Mouse (Mus musculus): Measurements from ENCODE around the gene Creb1. TPM values are rescaled to one million over a fixed set of nuclear protein-coding genes. Genes with fewer than 3 reads are reported as not detected.
"Not testable (repeated sequence)": the region's sequence is repeated elsewhere in the genome, so short reads cannot be mapped to it uniquely, and the experiment has no call there.

The Creb1 gene
- total RNA-seq, 2 experiments from 2014 or later: 18.9 to 20.7 TPM

DNA sequence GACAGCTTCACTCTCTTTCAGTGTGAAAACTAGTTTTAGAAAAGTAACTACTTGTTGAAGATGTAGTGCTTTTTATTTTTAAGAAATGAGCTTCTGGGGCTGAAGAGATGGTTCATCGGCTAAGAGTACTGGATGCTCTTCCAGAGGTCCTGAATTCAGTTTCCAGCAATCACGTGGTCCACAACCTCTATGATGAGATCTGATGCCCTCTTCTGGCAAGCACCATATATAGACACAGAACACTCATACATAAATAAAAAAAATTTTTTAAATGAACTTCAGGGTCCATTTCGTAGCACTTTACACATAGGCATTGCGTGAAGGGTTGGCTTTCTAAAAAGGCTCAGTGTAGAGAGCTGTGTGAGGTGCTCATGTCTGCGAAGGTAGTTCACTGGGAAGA lies 11.3 kb downstream of the Creb1 start:
- DNase-seq: no peak

DNA sequence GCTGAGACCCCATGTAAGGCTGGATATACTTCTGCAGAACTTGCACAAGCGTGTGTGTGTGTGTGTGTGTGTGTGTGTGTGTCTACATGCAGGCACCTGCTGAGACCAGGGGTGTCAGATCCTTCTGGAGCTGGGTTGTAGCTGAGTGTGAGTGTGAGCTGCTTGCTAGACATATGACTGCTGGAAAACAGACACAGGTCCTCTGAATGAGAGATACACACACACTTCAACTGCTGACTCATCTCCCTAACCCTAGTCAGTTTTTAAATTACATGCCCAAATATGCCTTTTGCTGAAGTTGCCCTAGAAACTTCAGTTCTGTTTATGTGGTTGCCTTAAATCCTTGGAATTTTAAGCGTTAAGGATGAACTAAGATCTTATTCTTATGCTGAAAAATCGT lies 13.6 kb downstream of the Creb1 start:
- no peak for DNase-seq

DNA sequence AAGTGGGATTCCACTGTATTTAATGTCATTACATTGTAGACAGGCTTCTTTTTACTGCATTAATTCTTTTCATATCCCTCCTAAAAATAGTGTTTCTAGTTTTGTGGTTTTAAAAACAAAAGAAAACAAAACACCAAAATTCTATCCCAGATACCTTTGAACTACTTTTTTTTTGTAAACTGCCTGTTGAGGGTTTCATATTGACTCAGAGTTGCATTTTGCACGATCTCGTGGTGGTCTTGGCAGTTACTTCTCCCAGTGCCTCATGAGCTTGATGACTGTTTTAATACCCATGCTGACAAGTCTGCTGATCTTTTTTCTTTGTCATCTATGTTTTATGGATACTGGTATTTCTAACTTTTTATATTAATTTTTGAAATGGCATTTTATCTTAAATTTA lies 16.9 kb downstream of the Creb1 start:
- no peak for DNase-seq

DNA sequence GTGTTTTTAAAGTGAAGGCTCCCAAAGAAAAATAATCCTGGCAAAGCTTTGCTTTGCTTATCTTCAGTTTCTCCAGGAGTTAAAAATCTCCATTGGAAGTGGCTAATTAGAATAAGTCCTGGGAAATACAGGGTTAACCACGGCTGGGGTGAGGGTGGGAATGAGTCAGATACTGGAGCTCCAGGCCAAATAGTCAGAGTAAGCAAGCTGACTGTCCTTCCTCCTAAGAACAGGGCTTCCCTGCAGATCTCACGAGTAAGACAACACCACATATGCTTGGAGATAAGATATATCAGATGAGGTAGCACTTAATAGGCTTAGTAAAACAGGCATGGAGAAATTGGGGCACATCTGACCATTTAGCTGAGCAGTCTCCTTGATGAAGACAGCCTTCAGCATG lies 19.5 kb downstream of the Creb1 start:
- no peak for DNase-seq

DNA sequence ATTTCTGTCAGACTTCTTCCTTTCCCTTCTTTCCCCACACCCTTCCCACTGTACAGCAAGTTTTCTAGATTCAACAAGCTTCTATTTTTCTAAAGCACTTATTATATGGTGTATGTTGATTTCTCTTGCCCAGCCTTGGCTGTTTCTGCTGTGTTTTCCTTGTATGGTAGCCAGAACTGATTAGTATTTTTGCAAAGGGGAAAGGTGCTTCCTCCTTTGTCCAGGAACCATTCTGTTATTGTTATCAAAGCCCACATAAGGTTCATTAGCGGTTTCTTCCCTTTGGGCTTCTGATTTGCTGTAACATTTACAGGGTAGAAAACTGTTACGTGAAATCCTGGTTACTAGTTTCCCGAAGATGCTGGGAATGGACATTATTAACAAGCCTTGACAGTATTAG lies 27.7 kb downstream of the Creb1 start:
- DNase-seq: no peak

DNA sequence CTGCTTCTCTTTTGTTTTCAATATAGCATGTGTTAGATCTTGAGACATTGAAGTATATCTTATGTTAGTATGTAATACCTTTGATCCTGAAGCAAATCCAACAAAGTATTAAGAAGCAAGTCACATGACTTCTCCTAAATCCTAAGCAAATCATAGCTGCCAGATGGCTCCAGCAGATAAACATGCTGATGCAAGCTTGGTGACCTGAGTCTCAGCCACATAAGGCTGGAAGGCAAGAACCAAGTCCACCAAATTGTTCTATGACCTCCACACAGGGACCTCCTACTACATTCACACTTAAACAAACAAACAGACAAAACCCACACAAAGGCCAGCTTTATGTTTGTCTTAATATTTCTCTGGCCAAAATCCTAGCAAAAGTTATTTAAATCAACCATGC lies 35.8 kb downstream of the Creb1 start:
- DNase-seq: no peak

DNA sequence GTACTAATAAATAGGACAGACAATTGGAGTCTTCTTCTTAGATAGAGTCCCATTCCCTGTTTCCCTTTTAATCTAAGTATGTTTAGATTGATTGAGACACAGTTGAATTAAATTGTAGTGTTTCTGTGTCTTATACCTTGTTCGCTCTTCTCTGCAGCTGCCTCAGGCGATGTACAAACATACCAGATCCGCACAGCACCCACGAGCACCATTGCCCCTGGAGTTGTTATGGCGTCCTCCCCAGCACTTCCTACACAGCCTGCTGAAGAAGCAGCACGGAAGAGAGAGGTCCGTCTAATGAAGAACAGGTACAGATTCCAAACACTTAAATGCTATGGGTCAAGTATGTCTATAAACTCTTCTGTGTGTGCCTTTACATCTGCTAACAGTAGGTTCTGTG lies 43.6 kb downstream of the Creb1 start:
- DNase-seq: no peak

DNA sequence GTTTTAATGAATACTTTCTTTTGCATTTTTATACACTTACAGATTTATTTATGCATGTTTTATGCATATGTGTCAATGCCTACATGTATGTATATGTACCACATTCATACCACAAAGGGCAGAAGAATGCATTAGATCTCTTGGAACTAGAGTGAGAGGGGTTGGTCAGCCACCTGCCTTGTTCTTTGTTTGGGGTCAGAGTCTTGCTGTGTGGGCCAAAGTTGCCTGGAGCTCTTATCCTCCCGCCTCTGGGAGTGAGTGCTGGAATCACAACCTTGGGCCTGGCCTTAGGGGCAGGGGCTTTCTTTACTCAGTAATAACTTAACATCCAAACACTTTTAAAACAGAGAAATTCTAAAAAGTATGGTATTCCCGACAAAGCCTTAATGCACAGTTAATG lies 44.3 kb downstream of the Creb1 start:
- no peak for DNase-seq

DNA sequence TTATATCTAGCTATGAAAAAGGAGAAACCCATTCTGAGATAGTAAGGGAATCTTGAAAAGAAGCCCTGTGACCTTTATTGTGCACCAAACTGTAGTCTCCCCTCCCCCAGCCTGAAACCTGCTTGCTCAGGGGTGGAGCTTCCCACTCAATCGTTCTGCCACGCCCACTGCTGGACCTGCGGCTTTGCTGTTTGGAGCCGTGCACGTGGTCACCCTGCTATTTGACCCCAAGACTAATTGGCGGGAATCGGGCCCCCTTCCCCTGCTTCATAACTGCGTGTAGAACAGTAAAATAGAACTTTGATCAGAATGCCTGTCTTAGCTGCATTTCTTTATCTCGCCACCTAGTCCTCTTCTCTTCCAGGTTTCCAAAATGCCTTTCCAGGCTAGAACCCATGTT lies 45.5 kb downstream of the Creb1 start:
- not testable (repeated sequence) for DNase-seq

DNA sequence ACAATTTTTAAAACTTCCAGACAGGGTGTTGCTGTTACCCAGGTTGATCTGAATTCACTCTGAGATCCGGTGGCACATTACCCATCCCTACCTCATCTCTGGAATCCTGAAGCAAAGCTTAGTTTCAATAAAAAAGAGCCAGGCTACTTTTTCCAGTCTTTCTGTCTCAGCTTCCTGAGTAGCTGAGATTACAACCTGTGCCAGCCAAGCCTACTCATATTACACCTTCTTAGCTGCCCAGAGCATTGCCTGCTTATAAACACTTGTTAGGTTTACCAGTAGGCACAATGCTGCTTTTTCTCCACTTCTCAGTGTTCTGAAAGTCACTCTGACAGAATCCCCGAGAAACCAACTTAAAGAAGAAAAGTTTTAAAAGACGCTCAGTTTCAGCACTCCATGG lies 46.4 kb downstream of the Creb1 start:
- DNase-seq: no peak

DNA sequence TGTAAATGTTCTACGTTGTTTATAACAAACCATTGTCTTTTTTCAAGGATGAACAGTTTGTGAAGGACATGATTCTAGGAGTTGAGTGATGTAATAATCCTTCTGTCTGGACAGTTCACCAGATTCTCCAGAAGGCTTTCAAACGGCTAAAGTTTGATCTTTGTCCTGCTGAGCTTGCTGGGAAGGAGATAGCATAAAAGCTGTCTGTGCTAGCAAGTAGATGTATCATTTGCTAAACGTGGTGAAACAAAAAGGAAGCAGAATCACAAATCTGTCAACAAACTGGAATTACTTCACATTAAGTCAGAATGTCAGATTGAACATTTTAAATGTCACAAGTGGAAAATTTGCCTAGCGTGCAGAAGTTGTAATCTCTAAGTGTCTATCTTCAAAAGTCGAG lies 66.5 kb downstream of the Creb1 start:
- no peak for DNase-seq

DNA sequence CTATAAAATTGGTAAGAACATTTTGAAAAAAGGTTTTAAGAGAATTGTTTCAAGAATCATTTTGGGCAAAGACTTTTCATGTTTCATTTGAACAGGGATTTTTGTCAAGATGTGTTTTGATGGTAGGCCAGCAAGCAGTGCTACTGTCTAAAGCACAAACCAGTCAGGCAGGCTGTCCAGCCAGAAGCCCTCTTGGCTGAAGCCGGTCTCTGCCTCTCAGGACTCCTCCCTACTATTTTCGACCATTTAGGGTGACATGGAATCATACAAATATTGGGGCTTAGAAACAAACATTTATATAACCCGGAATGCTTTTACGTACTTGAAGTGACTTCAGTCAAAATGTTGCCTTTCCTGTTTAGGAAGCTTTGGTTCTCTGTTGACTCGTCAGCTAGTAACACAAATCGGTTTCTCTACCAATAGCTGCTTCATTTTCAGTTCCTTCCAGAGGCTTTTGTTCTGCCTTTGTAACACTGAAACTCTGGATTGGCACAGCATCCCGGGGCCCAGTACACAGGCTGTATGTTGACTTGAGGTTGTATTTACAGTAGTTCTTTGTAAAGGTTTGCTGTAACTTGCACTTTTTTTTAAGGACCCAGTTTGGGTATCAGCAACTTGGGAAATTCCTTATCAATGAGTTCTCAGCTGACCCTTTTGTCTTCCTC lies 68.1 kb downstream of the Creb1 start:
- DNase-seq: no peak

DNA sequence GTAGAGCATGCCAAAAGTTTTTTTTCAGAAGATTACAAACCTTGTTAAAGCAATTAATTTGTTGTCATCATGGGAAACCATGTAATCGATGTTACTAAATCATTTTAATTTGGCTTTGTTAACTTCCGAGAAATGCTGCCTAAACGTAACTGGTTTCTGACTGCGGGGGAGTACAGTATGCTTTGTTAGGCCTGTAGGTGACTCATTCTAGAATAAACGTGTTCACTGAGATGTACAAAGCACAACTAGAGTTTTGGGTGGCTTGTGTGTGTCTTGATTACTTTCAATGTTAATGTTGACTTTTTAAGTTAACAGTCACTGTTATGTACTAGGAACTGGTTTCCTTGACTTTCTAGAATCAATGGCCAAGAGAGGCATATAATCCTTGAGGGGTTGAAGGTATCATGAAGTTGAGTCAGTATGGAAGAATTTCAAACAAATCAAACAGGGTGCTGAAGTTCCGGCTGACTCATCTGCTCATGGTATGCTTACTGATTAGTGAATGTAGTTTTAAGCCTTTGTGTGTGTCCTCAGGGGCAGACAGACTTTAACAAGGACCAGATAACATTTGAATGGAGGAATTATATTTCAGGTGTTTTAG lies 68.9 kb downstream of the Creb1 start:
- DNase-seq: no peak

DNA sequence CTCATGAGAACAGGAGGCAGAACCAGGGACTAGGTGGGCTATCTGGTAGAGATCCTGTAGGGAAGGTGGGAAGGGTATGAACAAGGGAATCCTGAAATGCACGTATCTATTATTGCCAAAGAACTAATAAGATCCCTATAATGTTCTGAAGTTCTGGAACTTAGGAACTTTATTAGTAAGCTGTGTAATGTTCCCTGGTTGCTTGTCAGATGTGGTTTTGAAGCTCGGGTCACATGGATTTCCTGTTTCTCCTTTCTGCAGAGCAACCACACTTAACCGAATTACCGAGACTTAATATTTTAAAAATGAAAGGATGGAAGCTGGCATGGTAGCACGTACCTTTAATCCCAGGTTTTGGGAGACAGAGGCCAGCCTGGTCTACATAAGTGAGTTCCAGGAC lies 70.9 kb downstream of the Creb1 start:
- DNase-seq: no peak

DNA sequence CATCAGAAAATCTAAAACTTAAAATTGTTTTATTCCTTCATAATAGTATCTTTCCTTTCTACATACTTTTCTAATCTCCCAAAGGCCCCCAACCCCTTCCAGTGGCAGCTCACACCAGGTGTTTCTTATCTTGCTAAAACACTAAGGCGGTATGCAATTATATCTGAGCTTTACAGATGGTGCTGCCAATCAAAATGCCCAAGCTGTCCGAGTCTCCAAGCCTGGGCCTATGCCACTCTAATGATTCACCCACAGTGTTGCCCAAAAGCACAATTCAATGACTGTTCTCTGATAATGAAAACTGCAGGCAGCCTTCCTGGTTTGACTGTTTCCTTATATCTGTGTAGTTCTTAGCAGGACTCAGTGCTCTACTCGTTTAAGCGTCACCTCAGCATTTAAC lies 76.7 kb downstream of the Creb1 start:
- no peak for DNase-seq

DNA sequence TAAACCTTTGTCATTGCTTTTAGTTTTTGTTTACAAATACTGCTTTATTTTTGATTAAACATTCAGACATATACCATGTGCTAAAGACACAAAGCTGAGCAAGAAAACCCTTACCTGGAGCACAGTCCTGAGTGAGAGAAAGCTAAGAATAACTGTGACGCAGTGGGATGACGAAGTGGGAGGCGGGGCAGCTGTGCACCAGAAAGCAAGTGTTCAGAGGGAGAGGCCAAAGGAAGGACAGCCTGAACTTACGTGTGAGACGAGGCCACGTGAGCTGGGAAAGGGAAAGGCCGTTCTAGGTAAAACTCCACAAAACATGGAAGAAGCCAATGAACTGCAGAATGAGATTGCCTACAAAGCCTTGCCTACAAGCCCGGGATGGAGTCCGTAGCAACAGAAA lies 77.5 kb downstream of the Creb1 start:
- DNase-seq: no peak

DNA sequence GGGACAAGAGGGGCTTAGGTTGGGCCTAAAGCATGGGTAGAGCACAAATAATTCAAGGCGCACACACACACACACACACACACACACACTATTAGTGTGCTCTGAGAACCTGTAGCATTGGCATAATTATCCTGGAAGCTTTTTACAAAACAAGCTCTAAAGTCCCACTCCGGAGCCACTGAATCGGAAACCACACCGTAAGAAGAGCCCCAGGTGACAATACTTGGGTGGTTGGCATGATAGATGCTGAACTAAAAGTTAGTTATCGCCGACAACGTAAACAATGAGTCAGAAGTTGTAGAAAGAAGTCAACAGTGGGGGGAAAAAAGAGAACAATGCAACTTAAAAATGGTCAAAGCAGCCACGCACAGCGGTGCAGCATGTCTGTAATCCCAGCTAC lies 81.9 kb downstream of the Creb1 start:
- no peak for DNase-seq

DNA sequence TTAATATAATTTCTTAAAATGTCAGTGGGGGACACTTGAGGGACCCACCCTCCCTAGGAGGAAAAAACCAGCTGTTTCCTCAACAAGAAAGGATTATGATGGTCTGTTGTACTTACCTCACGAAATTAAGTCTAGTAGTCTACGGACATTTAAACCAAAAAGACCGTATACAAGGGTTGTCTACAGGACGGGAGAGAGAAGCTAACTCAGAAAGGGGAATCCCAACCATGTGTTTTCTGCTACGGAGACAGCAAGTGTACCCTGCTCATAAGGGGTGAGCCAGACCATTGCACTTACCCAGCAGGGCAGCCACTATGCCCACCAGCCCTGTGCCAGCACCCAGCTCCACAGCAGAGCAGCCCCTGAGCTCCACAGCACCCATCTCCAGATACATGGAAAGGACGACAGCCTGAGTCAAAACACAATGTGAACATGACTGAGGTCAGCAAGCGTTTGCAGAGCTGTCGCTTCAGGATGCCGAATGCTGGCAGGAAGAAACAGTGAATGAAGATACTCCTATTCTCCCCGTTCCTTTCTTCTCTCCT lies 82.4 kb downstream of the Creb1 start:
- no peak for DNase-seq

DNA sequence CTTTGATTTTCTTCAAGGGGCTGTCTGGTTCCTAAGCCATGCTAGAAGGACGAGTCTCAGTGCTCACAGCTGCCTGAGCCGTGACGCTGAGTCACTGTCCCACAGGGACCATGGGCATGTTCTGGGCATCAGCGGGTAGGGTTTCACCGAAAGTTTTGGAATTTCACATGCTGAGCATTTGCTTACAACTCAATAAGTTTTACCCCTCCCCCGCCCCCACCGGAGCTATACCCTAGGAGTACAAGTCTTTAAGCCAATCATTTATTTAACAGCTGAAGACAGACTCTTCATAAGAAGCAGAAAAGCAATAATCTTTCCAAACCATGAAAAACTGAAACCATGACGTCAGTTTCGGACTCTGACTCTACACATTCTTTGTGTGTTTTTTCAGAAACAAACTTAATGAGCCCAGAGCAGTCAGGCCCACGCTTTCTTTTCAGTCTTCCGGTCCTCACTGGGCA lies 83.1 kb downstream of the Creb1 start:
- DNase-seq: peak; percentile 15

DNA sequence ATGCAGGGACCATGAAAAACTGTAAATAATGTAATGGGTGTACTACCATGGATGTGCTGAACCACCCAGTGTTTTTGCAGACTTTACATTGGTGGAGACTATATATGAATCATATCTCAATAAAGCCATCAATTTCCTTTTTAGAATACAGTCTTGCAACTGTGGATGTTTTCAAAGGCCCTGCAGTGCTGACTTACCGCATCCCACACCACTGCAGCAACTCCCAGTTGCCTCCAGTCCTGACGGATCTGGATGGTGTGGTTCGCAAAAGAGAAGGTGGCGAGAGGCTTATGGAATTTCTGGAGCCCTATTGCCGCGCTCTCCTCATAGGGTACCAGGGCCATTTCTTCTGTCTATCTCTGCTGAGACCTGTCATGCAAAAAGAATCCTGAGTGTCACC lies 83.6 kb downstream of the Creb1 start:
- no peak for DNase-seq

DNA sequence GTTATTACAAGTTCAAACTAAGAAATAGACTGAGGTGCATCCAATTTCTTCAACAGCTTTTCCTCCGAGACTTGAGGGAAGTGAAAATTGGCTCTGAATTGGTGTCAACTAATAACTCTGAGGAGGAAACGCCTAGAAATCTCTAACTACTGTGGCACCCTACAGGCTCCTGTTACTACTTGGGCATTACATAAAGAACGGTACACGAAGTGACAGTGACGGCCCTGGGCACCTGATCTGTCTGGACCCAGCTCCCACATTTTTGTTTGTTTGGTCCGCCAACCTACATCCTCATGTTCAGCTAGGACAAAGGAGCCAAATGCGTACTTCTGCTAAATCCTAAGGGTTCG lies 84.1 kb downstream of the Creb1 start:
- DNase-seq: no peak

DNA sequence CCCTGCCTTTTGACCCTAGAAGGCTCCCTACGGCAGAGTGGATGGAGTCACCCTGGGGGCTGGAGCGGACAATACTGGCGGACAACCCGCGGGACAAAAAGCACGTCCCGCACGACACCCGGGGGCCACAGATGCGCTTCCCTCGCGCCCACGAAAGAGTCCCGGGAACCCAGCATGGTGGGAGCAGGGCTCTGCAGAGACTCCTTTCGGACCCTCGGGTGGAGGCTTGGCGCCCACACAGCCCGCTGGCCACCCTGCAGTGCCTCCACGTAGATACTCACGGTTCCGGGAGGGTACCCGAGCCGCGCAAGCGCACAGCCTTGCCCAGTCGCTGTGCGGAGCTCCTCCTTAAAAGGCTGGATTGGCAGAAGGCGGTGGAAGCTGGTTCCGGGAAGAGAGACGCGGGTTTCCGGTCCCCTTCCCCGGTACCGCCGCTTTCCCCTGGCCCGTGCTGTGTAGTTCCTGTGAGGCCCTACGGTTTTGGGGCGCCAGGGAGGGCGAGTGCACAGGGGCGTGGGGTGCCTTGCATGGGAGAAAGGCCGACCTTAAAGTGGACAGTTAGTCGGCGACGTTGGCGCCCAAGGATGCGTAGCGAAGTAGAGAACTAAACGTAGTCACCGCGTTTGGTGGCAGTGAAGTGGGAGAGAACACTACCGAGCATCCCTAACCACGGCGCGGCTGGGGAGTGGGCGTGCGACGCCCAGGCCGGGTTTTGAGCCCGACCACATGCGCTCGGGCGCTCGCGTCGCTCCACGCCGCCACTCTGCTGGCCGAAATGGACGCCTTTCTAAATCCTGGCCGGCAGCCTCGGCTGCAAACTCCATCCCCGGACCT lies 84.7 kb downstream of the Creb1 start, which contains the start of gene Mettl21a:
Mettl21a (minus strand) TSS at position 362 of the 834 bp plus-strand sequence.
- DNase-seq: peak; percentile 92

DNA sequence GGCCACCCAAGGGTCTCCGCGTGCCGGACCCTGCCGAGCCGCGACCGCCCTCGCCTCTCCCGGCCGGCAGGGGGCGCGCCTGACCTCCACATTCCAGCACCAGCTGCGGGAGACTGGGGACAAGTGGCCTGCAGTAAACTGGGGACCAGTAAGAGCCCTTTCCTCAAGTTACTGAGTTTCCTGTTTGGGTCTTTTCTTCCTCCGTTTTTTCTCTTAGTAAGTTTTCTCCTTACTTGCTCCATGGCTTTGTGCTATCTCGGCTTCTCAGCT lies 85.2 kb downstream of the Creb1 start:
- DNase-seq: peak; percentile 79

DNA sequence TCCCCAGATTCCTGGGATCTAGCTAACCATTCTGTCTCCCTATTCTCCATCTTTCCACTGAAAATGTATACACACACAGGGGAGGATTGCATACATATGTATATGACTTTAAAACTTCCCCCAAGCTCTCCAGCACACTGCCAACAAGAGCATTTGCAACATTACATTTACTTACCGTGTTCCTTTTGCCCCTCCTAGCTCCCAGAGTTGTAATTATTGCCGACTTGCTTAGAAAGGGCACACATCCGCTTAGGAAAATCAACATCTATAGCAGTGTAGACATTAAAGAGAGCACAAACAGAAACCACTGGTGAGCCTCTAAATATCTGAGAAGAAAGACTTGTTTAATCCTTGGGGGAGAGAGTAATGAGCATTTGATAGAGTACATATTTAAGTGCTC lies 85.8 kb downstream of the Creb1 start:
- no peak for DNase-seq
